Mouse (Mus musculus) MEL (cell line): ENCODE data around the gene Stpg2. TPM values are rescaled to one million over a fixed set of nuclear protein-coding genes. Genes with fewer than 3 reads are reported as not detected.

Experiments
- DNase-seq: peaks from one replicate; pipeline ENCODE4 v3.0.0; 2011; ENCODE audit warnings: low read depth, low spot score
- H3K27ac ChIP-seq: 2 replicates; pipeline ENCODE4 v1.5.1; 2012; ENCODE audit warnings: low read depth, mild to moderate bottlenecking, control low read depth, low read length, moderate library complexity; ENCODE audit not compliant: control insufficient read depth
- H3K27me3 ChIP-seq, 2 experiments: fragments of 150-350 bp in 1 of 2; sonication (generic) in 1 of 2; 2 replicates each; pipeline ENCODE4 v1.6.1; 2012; ENCODE audit warnings: low read length in 2 of 2, mild to moderate bottlenecking in 2 of 2, improper control_type of control experiment in 1 of 2, moderate library complexity in 1 of 2; ENCODE audit not compliant: insufficient read depth in 2 of 2, control insufficient read depth in 1 of 2
- H3K36me3 ChIP-seq, 2 experiments: 2 replicates each; pipeline ENCODE4 v1.6.1; 2012 to 2014; ENCODE audit warnings: low read length in 2 of 2, improper control_type of control experiment in 1 of 2, inconsistent platforms in 1 of 2, mild to moderate bottlenecking in 1 of 2; ENCODE audit not compliant: insufficient read depth in 2 of 2, control insufficient read depth in 1 of 2
- H3K4me1 ChIP-seq, 2 experiments: fragments of 150-350 bp in 1 of 2; sonication (generic) in 1 of 2; 2 replicates each; pipeline ENCODE4 v1.6.1; 2012; ENCODE audit warnings: low read length in 2 of 2, improper control_type of control experiment in 1 of 2, mild to moderate bottlenecking in 1 of 2; ENCODE audit not compliant: insufficient read depth in 2 of 2, control insufficient read depth in 1 of 2
- H3K4me3 ChIP-seq, 2 experiments: fragments of 150-350 bp in 1 of 2; sonication (generic) in 1 of 2; 2 replicates each; pipeline ENCODE4 v1.5.1; 2012; ENCODE audit warnings: low read depth in 2 of 2, low read length in 2 of 2, mild to moderate bottlenecking in 2 of 2, moderate library complexity in 2 of 2, control low read depth in 1 of 2, improper control_type of control experiment in 1 of 2; ENCODE audit not compliant: control insufficient read depth in 1 of 2, insufficient read depth in 1 of 2
- H3K79me2 ChIP-seq: 2 replicates; pipeline ENCODE4 v1.6.1; 2012; ENCODE audit warnings: mild to moderate bottlenecking, low read length, moderate library complexity; ENCODE audit not compliant: control insufficient read depth, poor library complexity, insufficient read depth
- H3K9ac ChIP-seq: 2 replicates; pipeline ENCODE4 v1.6.1; 2012; ENCODE audit warnings: low read depth, mild to moderate bottlenecking, control low read depth, low read length, moderate library complexity; ENCODE audit not compliant: control insufficient read depth, poor library complexity, severe bottlenecking
- H3K9me3 ChIP-seq: fragments of 150-350 bp; sonication (generic); replicated peaks from 2 replicates; pipeline ENCODE4 v1.6.1; 2012; ENCODE audit warnings: mild to moderate bottlenecking, low read length, improper control_type of control experiment, moderate library complexity; ENCODE audit not compliant: insufficient read depth
- BHLHE40 ChIP-seq: IDR thresholded peaks from 2 replicates; pipeline ENCODE4 v1.6.1; 2012; ENCODE audit warnings: low read depth, mild to moderate bottlenecking, inconsistent platforms, low read length, improper control_type of control experiment, borderline replicate concordance
- CHD2 ChIP-seq: IDR thresholded peaks from 2 replicates; pipeline ENCODE4 v1.6.1; 2011; ENCODE audit warnings: low read length, improper control_type of control experiment
- E2F4 ChIP-seq: IDR thresholded peaks from 2 replicates; pipeline ENCODE4 v1.6.1; 2011; ENCODE audit warnings: low read depth, low read length, improper control_type of control experiment, borderline replicate concordance
- EP300 ChIP-seq, 2 experiments: IDR thresholded peaks; 2 replicates each; pipeline ENCODE4 v1.6.1; 2011; ENCODE audit warnings: improper control_type of control experiment in 2 of 2, low read length in 2 of 2, low read depth in 1 of 2, mild to moderate bottlenecking in 1 of 2
- GABPA ChIP-seq: IDR thresholded peaks from 2 replicates; pipeline ENCODE4 v1.6.1; 2012; ENCODE audit warnings: low read depth, mild to moderate bottlenecking, inconsistent platforms, low read length, improper control_type of control experiment, moderate library complexity
- GATA1 ChIP-seq: IDR thresholded peaks from 2 replicates; pipeline ENCODE4 v1.6.1; 2011; ENCODE audit warnings: low read depth, low read length, improper control_type of control experiment
- JUND ChIP-seq: IDR thresholded peaks from 2 replicates; pipeline ENCODE4 v1.6.1; 2011; ENCODE audit warnings: low read depth, mild to moderate bottlenecking, improper control_type of control experiment, low read length
- KAT2A ChIP-seq: conservative IDR thresholded peaks from 2 replicates; pipeline ENCODE4 v1.6.1; 2012; ENCODE audit warnings: low read depth, low read length, improper control_type of control experiment, inconsistent platforms
- MAFK ChIP-seq: IDR thresholded peaks from 2 replicates; pipeline ENCODE4 v1.6.1; 2011; ENCODE audit warnings: low read depth, mild to moderate bottlenecking, low read length, improper control_type of control experiment, borderline replicate concordance
- MAX ChIP-seq: IDR thresholded peaks from 2 replicates; pipeline ENCODE4 v1.6.1; 2011; ENCODE audit warnings: low read length, improper control_type of control experiment
- MAZ ChIP-seq: IDR thresholded peaks from 2 replicates; pipeline ENCODE4 v1.6.1; 2012; ENCODE audit warnings: low read depth, mild to moderate bottlenecking, inconsistent platforms, low read length, improper control_type of control experiment
- MXI1 ChIP-seq: IDR thresholded peaks from 2 replicates; pipeline ENCODE4 v1.6.1; 2011; ENCODE audit warnings: mild to moderate bottlenecking, low read depth, low read length, improper control_type of control experiment
- MYB ChIP-seq: IDR thresholded peaks from 2 replicates; pipeline ENCODE4 v1.6.1; 2011; ENCODE audit warnings: mild to moderate bottlenecking, low read depth, low read length, improper control_type of control experiment
- NELFE ChIP-seq: IDR thresholded peaks from 2 replicates; pipeline ENCODE4 v1.6.1; 2011; ENCODE audit warnings: low read depth, low read length, improper control_type of control experiment
- NRF1 ChIP-seq: IDR thresholded peaks from 2 replicates; pipeline ENCODE4 v1.6.1; 2014; ENCODE audit warnings: low read depth, mild to moderate bottlenecking, inconsistent platforms, low read length, improper control_type of control experiment, moderate library complexity; ENCODE audit not compliant: poor library complexity, insufficient read depth, severe bottlenecking
- POLR2AphosphoS2 ChIP-seq: IDR thresholded peaks from 2 replicates; pipeline ENCODE4 v1.6.1; 2011; ENCODE audit warnings: low read length, improper control_type of control experiment
- POLR2AphosphoS5 ChIP-seq: IDR thresholded peaks from 2 replicates; pipeline ENCODE4 v1.6.1; 2012; ENCODE audit warnings: low read depth, borderline replicate concordance, mild to moderate bottlenecking, inconsistent platforms, low read length, moderate library complexity, mixed read lengths
- RAD21 ChIP-seq: IDR thresholded peaks from 2 replicates; pipeline ENCODE4 v1.6.1; 2011; ENCODE audit warnings: mild to moderate bottlenecking, low read depth, low read length, improper control_type of control experiment
- RCOR1 ChIP-seq: IDR thresholded peaks from 2 replicates; pipeline ENCODE4 v1.6.1; 2012; ENCODE audit warnings: low read depth, mild to moderate bottlenecking, inconsistent platforms, low read length, improper control_type of control experiment
- TAL1 ChIP-seq: IDR thresholded peaks from 2 replicates; pipeline ENCODE4 v1.6.1; 2012; ENCODE audit warnings: mild to moderate bottlenecking, inconsistent platforms, low read length, moderate library complexity, mixed read lengths
- TBP ChIP-seq: IDR thresholded peaks from 2 replicates; pipeline ENCODE4 v1.8.0; 2011; ENCODE audit warnings: low read depth, low read length, improper control_type of control experiment
- TCF12 ChIP-seq: IDR thresholded peaks from 2 replicates; pipeline ENCODE4 v1.6.1; 2014; ENCODE audit warnings: low read depth, mild to moderate bottlenecking, inconsistent platforms, low read length, improper control_type of control experiment, moderate library complexity
- UBTF ChIP-seq: IDR thresholded peaks from 2 replicates; pipeline ENCODE4 v1.6.1; 2012; ENCODE audit warnings: low read depth, mild to moderate bottlenecking, inconsistent platforms, low read length, improper control_type of control experiment, moderate library complexity, borderline replicate concordance; ENCODE audit not compliant: insufficient read depth
- ZKSCAN1 ChIP-seq: IDR thresholded peaks from 2 replicates; pipeline ENCODE4 v1.6.1; 2012; ENCODE audit warnings: low read depth, mild to moderate bottlenecking, inconsistent platforms, low read length, improper control_type of control experiment, moderate library complexity
- ZNF384 ChIP-seq: IDR thresholded peaks from 2 replicates; pipeline ENCODE4 v1.6.1; 2012; ENCODE audit warnings: low read depth, mild to moderate bottlenecking, inconsistent platforms, low read length, improper control_type of control experiment
- polyA plus RNA-seq, 2 experiments: library from polyadenylated mRNA; stranded (reverse) in 1 of 2; unstranded in 1 of 2; fragments of >175 nt in 1 of 2; fragments of >200 nt in 1 of 2; gene quantifications; 2 replicates each; pipeline versions ENCODE4 v1.2.1 to v1.2.4; 2012; ENCODE audit warnings: low replicate concordance in 2 of 2, low read depth in 1 of 2; ENCODE audit not compliant: insufficient read length in 2 of 2, insufficient read depth in 1 of 2, missing spikeins in 1 of 2
- total RNA-seq: library from RNA; depleted of rRNA; stranded (reverse); fragments of 300-350 nt; gene quantifications from 2 replicates; pipeline ENCODE4 v1.2.3, GENCODE M21; 2012

Gene Stpg2
- total and polyA plus RNA-seq, 3 experiments: not detected

GRCm38 (mm10) chr3:139615791-139616190, 410.3 kb downstream of the Stpg2 start:
- DNase-seq: no peak
- Histone ChIP-seq H3K9me3 (no peaks in the 10 kb centered on the region), H3K4me1 (0 out of 4 replicates have a peak, but pooled peaks cover 0 to 2% of the 10 kb centered on the region in 2 experiments), H3K79me2 (no peaks in the 10 kb centered on the region), H3K4me3 (no peak overlapping the region), H3K27ac (no peak overlapping the region), H3K9ac (no peak overlapping the region), H3K36me3 (no peaks in the 10 kb centered on the region; a peak in 1 of 4 replicates), H3K27me3 (no peaks in the 10 kb centered on the region)
- no peak for TF ChIP-seq TCF12
- TF ChIP-seq TAL1: no peak
- no peak for TF ChIP-seq EP300 (IDR thresholded peaks at IDR 0.05; ENCODE audit: low read depth in 1 of 2, low read length in 2 of 2)
- TF ChIP-seq POLR2AphosphoS5: no peak
- TF ChIP-seq ZKSCAN1: no peak
- no peak for TF ChIP-seq E2F4
- TF ChIP-seq MYB: no peak
- no peak for TF ChIP-seq NRF1
- TF ChIP-seq MAX: no peak

- no peak overlapping the region for H3K27ac ChIP-seq
- TF ChIP-seq NELFE (no peak), GABPA (no peak)
- H3K27me3 ChIP-seq: no peaks in the 10 kb centered on the region
- no peak for DNase-seq
- no peaks in the 10 kb centered on the region; a peak in 1 of 4 replicates for H3K36me3 ChIP-seq
- H3K4me1 ChIP-seq: peaks cover 0 to 5% of the 10 kb centered on the region in 2 experiments; a peak in 2 of 4 replicates
- no peak overlapping the region for H3K4me3 ChIP-seq
- no peak overlapping the region for H3K9ac ChIP-seq
- H3K79me2 ChIP-seq: no peaks in the 10 kb centered on the region
- H3K9me3 ChIP-seq: no peaks in the 10 kb centered on the region
These were observed 432.4 kb downstream of the Stpg2 start for GRCm38 (mm10) chr3:139637887-139638286.

DNA sequence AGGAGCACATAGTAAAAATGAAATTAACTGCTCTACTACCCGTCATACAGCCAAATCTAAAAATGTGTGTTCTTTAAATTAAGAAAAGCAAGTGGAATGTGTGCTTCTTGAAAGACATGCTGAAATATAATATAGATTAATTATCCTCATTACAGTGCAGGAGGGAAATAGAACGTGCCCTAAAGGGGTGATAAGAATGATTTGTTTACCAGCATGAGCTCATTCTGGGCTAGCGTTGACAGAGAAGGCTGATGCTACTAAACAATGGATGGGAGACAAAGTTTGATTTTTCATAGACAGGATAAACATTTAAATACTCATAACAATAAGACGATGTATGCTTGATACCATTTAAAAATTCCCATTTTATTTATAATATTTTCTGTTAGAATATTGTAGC, 446.0 kb downstream of the Stpg2 start:
- TF ChIP-seq UBTF (no peak), MAFK (no peak), RAD21 (no peak), KAT2A (no peak), ZKSCAN1 (no peak), RCOR1 (no peak), POLR2AphosphoS2 (no peak), JUND (no peak), GATA1 (no peak), CHD2 (no peak), MXI1 (no peak), ZNF384 (no peak), MAZ (no peak), BHLHE40 (no peak), TCF12 (no peak), TBP (no peak), POLR2AphosphoS5 (no peak)
- TF ChIP-seq, all 39 proteins: peak for 0
- no peaks in the 10 kb centered on the region for H3K36me3 ChIP-seq
- DNase-seq: no peak
- no peaks in the 10 kb centered on the region for H3K9me3 ChIP-seq
- no peaks in the 10 kb centered on the region for H3K4me1 ChIP-seq
- H3K79me2 ChIP-seq: no peaks in the 10 kb centered on the region
- no peaks in the 10 kb centered on the region for H3K27me3 ChIP-seq
- no peak overlapping the region for H3K4me3 ChIP-seq
- no peak overlapping the region for H3K9ac ChIP-seq
- no peak overlapping the region for H3K27ac ChIP-seq
